Mouse (Mus musculus) hindbrain, embryonic 16.5 days (tissue): Measurements from ENCODE around the gene Nxn. TPM values are rescaled to one million over a fixed set of nuclear protein-coding genes. Genes with fewer than 3 reads are reported as not detected.

Experiments
- ATAC-seq: fragments of 200-750 bp; cut with Nextera tagmentation; 2 replicates; pipeline ENCODE4 v1.8.0; 2017; ENCODE audit warnings: moderate TSS enrichment, moderate library complexity
- H3K27ac ChIP-seq: fragments of 300-500 bp; sonication (generic); 2 replicates; pipeline ENCODE4 v1.5.1; 2014; ENCODE audit warnings: low read depth, mild to moderate bottlenecking, control low read depth, low read length, moderate library complexity
- H3K27me3 ChIP-seq: fragments of 300-500 bp; sonication (generic); replicated peaks from 2 replicates; pipeline ENCODE4 v1.6.1; 2014; ENCODE audit warnings: low read length; ENCODE audit not compliant: control insufficient read depth, insufficient read depth
- H3K36me3 ChIP-seq: fragments of 300-500 bp; sonication (generic); 2 replicates; pipeline ENCODE4 v1.6.1; 2014; ENCODE audit warnings: mild to moderate bottlenecking, low read length, moderate library complexity, mixed read lengths; ENCODE audit not compliant: control insufficient read depth, insufficient read depth
- H3K4me1 ChIP-seq: fragments of 300-500 bp; sonication (generic); 2 replicates; pipeline ENCODE4 v1.6.1; 2014; ENCODE audit warnings: low read depth, low read length; ENCODE audit not compliant: control insufficient read depth, insufficient read depth
- H3K4me2 ChIP-seq: fragments of 300-500 bp; sonication (generic); 2 replicates; pipeline ENCODE4 v1.6.1; 2014; ENCODE audit warnings: mild to moderate bottlenecking, low read length, control low read depth, moderate library complexity
- H3K4me3 ChIP-seq: fragments of 300-500 bp; sonication (generic); 2 replicates; pipeline ENCODE4 v1.5.1; 2014; ENCODE audit warnings: mild to moderate bottlenecking, low read length, control low read depth, moderate library complexity
- H3K9ac ChIP-seq: fragments of 300-500 bp; sonication (generic); 2 replicates; pipeline ENCODE4 v1.6.1; 2014; ENCODE audit warnings: low read depth, mild to moderate bottlenecking, control low read depth, low read length, moderate library complexity
- H3K9me3 ChIP-seq: fragments of 300-500 bp; sonication (generic); 2 replicates; pipeline ENCODE4 v1.6.1; 2014; ENCODE audit warnings: mild to moderate bottlenecking, low read length, moderate library complexity; ENCODE audit not compliant: control insufficient read depth
- WGBS: fragments of 180-500 bp; shearing (Covaris S2); extraction: QIAGEN DNeasy Blood & Tissue Kit; methylation state at CpG from one replicate; pipeline ENCODE4 v1.1.7; 2014; 5-methylcytosine and 5-hydroxymethylcytosine counted together
- polyA plus RNA-seq: library from polyadenylated mRNA; unstranded; fragments of >200 nt; fragmentation: Nextera tagmentation; extraction: Ambion mirVana; gene quantifications from 2 replicates; pipeline ENCODE4 v1.2.1, GENCODE M21; 2015

The Nxn gene
- polyA plus RNA-seq, 1 experiment from 2014 or later: 22.2 TPM

DNA sequence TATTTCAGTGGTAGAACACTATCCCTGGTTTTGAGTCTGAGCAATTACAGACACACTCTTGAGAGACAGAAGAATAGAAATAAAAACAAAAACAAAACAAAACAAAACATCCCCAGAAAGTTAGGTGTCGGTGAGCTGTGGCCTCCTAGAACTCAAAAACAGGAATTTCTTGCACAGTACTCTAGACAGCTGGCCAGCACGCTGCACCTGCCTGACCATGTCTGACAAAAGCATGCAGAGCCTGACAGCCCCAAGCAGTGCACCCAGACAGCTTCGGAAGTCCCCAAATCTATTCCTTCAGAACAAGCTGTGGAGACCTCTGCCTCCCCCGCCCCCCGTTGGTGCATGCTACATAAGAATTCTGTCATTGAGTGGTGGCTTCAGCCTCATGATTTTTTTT lies 49.1 kb downstream of the Nxn start:
- no peaks in the 10 kb centered on the region for H3K9me3 ChIP-seq
- H3K4me2 ChIP-seq: no peak overlapping the region
- peaks cover 26% of the 10 kb centered on the region for H3K4me1 ChIP-seq
- H3K9ac ChIP-seq: no peak overlapping the region
- WGBS: 43% methylated on average over 5 of the region's 5 CpGs
- no peak for ATAC-seq
- no peak overlapping the region for H3K27ac ChIP-seq
- no peaks in the 10 kb centered on the region for H3K36me3 ChIP-seq
- H3K27me3 ChIP-seq: no peaks in the 10 kb centered on the region
- no peak overlapping the region for H3K4me3 ChIP-seq

DNA sequence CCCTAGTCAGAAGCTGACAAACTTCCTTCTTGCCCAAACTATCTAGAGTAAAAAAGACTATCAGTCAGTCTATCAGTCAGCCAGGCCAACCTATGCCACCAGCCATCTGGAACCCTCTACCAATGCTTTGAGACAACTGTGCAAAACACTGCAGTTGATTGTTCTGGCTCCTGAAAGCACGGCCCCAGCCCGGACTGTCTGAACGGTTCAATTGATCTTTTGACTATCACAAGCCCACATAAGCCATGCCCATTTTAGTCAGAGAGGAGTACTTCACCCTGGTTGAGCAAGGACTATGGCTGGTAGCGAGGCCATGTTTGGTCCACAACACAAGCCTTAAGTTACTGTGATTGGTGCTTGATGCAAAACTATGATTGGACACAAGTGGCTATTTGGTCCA lies 51.4 kb downstream of the Nxn start:
- H3K9me3 ChIP-seq: no peaks in the 10 kb centered on the region
- ATAC-seq: no peak
- no peak overlapping the region for H3K4me3 ChIP-seq
- WGBS: 26% methylated on average over 4 of the region's 4 CpGs
- no peak overlapping the region for H3K9ac ChIP-seq
- H3K27me3 ChIP-seq: no peaks in the 10 kb centered on the region
- no peak overlapping the region for H3K27ac ChIP-seq
- peaks cover 21% of the 10 kb centered on the region for H3K4me1 ChIP-seq
- no peak overlapping the region for H3K4me2 ChIP-seq
- no peaks in the 10 kb centered on the region for H3K36me3 ChIP-seq

DNA sequence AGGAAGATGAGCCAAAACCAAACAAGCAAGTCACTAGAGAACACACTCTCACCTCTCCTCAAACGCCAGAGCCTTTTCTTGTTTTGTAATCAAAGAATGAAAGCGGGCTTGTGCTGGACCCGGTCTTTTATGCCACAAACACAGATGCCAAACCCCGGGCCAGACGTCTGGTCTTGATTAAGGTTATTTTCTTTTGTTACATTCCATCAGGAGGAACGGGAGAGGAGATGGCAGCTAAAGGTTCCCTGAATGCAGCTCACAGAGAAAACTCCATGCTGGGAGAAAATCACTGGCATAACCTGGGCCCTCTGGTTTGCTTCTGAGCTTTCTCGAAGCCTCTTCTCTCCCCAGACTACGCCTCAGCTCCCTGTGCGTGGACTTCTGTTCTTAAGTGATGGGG lies 55.9 kb downstream of the Nxn start:
- Histone ChIP-seq H3K4me1 (peaks cover 10% of the 10 kb centered on the region), H3K9ac (no peak overlapping the region), H3K9me3 (no peaks in the 10 kb centered on the region), H3K27ac (no peak overlapping the region), H3K27me3 (no peaks in the 10 kb centered on the region), H3K4me3 (no peak overlapping the region), H3K4me2 (no peak overlapping the region), H3K36me3 (no peaks in the 10 kb centered on the region)
- no peak for ATAC-seq
- 46% methylated on average over 9 of the region's 9 CpGs for WGBS

DNA sequence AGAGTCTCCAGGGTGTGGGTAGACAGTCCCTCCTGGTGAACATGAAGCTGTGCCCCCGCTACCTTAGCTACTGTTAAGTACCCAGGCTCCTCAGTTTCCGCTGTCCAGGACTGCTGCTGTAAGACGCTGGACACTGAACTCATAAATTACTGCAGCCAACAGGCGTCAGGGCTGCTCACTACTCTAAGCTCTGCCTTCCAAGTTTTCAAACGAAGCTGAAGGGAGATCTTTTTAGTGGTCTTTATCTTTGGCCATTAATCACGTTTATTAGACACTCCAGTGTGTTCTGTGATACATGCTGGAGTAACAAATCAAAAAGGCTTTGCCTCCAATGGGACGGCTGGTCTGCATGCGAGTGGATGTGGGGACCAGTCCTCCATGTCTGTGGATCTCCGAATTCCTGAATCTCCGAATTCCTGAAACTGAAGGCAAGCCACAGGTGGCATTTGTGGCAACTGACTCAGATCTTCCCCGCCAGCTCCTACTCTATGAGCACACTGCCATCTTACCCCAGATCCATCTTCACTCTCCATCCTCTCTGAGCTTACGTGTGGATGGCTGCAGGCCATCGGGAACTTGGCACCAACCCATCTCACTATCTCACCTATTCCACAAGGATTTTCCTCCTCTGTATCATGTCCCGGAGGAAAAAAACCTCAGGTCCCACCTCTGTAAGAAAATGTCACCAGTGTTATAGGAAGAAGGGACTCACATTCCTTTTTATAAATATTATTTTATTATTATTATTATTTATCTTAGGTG lies 56.9 kb downstream of the Nxn start:
- H3K9ac ChIP-seq: no peak overlapping the region
- peaks cover 13% of the 10 kb centered on the region for H3K4me1 ChIP-seq
- no peak overlapping the region for H3K4me3 ChIP-seq
- H3K9me3 ChIP-seq: no peaks in the 10 kb centered on the region
- ATAC-seq: no peak
- H3K4me2 ChIP-seq: no peak overlapping the region
- no peaks in the 10 kb centered on the region for H3K36me3 ChIP-seq
- H3K27me3 ChIP-seq: no peaks in the 10 kb centered on the region
- 62% methylated on average over 14 of the region's 14 CpGs for WGBS
- H3K27ac ChIP-seq: no peak overlapping the region

DNA sequence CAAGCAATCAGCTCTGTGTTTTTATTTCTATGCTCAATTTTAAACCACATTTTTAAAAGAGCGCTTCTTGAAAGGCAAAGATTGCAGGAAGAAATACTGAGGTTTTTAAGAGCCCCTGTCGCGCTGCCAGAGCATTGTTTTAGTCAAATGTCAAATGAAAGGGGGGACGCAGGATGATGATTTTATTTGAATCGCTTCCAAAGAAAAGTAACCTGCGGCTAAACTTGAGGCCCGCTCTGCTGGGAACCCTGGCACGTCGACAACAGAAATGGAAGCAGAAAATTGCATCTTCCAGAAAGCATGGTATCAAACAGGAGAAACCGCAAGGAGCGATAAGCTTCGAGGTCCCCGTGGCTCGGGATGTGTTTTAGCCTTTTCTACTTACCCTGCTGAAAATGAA lies 57.8 kb downstream of the Nxn start:
- H3K4me2 ChIP-seq: no peak overlapping the region
- H3K9me3 ChIP-seq: no peaks in the 10 kb centered on the region
- peak overlapping the region; percentile 29; the same call in 1 of the 2 replicates for H3K27ac ChIP-seq
- H3K4me1 ChIP-seq: peaks cover 13% of the 10 kb centered on the region
- H3K9ac ChIP-seq: no peak overlapping the region
- no peak overlapping the region for H3K4me3 ChIP-seq
- no peaks in the 10 kb centered on the region for H3K27me3 ChIP-seq
- no peak for ATAC-seq
- H3K36me3 ChIP-seq: no peaks in the 10 kb centered on the region
- WGBS: 36% methylated on average over 14 of the region's 14 CpGs

DNA sequence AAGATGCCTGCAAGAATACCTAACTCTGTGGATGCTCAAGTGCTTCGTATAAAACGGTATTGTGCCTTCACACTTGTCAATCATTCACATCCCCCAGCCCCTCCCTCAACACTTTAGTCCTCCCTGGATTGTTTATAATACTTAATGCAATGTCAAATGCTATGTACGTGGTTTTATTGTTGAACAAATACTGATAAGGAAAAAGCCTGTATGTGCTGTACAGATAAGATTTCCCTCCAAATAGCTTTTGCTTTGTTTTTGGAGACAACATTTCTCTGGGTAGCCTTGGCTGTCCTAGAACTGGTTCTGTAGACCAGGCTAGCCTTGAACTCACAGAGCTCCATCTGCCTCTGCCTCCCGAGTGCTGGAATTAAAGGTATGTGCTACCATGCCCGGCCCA lies 59.1 kb downstream of the Nxn start:
- H3K27me3 ChIP-seq: no peaks in the 10 kb centered on the region
- ATAC-seq: no peak
- WGBS: 77% methylated on average over 5 of the region's 5 CpGs
- no peak overlapping the region for H3K9ac ChIP-seq
- no peak overlapping the region for H3K27ac ChIP-seq
- H3K9me3 ChIP-seq: no peaks in the 10 kb centered on the region
- H3K36me3 ChIP-seq: no peaks in the 10 kb centered on the region
- H3K4me2 ChIP-seq: no peak overlapping the region
- no peak overlapping the region for H3K4me3 ChIP-seq
- H3K4me1 ChIP-seq: peaks cover 13% of the 10 kb centered on the region

DNA sequence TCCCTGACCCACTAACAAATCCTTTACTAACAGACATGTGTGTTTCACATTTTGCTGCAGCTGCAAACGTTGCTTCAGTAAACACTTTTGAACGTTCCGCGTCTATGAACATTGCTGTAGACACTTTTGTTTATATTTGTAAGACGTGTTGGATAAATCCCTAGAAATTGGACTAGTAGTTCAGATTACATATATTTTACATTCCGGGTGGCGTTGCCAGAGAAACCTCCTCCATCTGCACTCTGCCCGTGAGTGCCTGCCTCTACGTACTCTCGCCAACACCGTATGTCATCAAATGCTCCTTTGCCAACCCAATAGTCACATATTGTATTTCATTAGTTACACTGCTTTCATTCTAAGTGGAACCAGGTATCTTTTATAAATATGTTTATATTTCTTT lies 59.8 kb downstream of the Nxn start:
- WGBS: 69% methylated on average over 11 of the region's 11 CpGs
- ATAC-seq: no peak
- Histone ChIP-seq H3K27me3 (no peaks in the 10 kb centered on the region), H3K4me1 (peaks cover 13% of the 10 kb centered on the region), H3K9me3 (no peaks in the 10 kb centered on the region), H3K9ac (no peak overlapping the region), H3K4me3 (no peak overlapping the region), H3K4me2 (no peak overlapping the region), H3K36me3 (no peaks in the 10 kb centered on the region), H3K27ac (no peak overlapping the region)

DNA sequence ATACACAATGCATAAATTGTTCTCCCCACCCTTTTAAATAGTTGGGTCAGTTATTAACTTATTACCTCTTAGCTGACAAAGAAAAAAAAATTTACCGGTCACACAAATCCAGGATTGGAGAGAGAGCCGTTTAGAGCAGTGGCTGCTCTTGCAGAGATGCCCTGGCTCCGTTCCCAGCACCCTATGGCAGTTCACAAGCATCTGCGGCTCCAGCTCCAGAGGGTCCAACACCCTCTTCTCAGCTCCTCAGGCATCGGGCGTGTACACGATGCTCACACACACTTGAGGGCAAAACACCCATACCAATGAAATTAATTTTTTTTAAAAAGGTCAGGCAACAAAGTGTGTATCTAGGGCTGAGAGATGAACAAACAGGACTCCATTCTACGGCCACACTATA lies 60.3 kb downstream of the Nxn start:
- Histone ChIP-seq H3K9me3 (no peaks in the 10 kb centered on the region), H3K4me3 (no peak overlapping the region), H3K27ac (no peak overlapping the region), H3K36me3 (no peaks in the 10 kb centered on the region), H3K9ac (no peak overlapping the region), H3K27me3 (no peaks in the 10 kb centered on the region), H3K4me1 (peaks cover 13% of the 10 kb centered on the region), H3K4me2 (no peak overlapping the region)
- WGBS: 80% methylated on average over 8 of the region's 8 CpGs
- no peak for ATAC-seq

DNA sequence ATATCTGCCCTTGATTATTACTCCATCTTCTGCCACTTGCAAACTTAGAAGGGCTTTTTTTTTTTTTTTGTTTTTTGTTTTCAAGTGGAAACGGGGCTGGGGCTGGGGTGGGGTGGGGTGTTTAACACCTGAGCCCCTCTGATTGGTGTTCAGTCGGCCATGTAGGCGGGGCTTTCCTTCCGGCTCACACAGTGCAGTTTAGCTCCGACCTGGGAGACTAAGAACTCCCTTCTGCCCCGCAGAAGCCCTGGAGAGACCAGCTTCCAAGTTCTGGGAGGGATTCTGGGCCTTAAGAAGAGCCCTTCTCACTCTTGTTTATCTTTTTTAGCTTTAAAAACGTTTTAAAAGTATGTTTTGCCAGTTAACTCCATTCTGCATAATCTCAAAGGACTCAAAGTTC lies 61.2 kb downstream of the Nxn start:
- WGBS: 13% methylated on average over 7 of the region's 7 CpGs
- ATAC-seq: no peak
- no peak overlapping the region for H3K9ac ChIP-seq
- H3K4me1 ChIP-seq: peaks cover 10% of the 10 kb centered on the region
- no peak overlapping the region for H3K4me3 ChIP-seq
- no peak overlapping the region for H3K27ac ChIP-seq
- no peaks in the 10 kb centered on the region for H3K36me3 ChIP-seq
- H3K27me3 ChIP-seq: no peaks in the 10 kb centered on the region
- H3K4me2 ChIP-seq: no peak overlapping the region
- no peaks in the 10 kb centered on the region for H3K9me3 ChIP-seq
